Mouse (Mus musculus) cerebellum, postnatal 10 days (tissue): ENCODE measurements around the gene Myo15.

Source experiments
- DNase-seq, 2 experiments: peaks; one replicate each; pipeline ENCODE4 v3.0.0; 2021; ENCODE audit warnings: mixed read lengths in 2 of 2

Myo15 gene

DNA sequence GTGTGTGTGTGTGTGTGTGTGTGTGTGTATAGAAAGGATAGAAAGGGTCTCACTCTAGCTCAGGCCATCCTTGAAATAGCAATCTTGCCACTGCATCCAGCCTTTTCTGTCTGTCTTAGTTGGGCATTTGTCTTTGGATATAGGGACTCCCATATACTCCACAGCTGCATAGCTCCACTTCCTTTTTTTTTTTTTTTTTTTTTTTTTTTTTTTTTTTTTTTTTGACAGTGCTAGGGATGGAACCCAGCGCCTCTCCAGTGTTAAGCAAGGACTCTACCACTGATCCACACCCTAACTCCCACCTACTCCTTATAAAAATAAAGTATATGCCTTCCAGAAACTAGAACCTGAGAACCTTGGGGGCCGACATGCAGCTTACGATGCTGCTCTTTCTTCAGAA lies 88.5 kb downstream of the Myo15 start:
- DNase-seq = no peak

DNA sequence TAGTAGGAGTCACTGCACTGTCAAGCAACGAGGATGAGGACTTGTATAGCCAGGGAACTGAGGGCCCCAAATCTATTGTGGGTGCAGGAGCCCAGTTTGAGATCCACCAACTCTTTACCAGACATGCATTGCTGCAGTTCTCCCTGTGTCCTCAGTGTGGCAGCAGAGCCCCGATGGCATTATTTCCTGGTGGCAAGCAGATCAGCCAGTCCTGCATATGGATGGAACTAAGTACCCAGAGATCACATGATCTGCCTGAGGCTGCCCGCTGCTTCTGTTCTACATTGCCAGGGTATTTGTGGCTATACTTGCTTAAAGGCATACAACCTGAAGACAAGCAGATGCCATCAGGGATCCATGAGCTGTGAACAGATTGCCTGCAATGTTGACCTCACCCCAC lies 90.2 kb downstream of the Myo15 start:
- peak; percentile 87 to 88 for DNase-seq

GRCm38 (mm10) chr11:60574006-60574405 lies 104.9 kb downstream of the Myo15 start:
- DNase-seq = peak; percentile 61 to 73
